Mouse (Mus musculus) liver, embryonic 14.5 days (tissue): ENCODE results near the gene Rex1bd.

ENCODE experiments used
- CTCF ChIP-seq: IDR thresholded peaks from 2 replicates; pipeline ENCODE4 v1.5.1; 2016; ENCODE audit warnings: antibody characterized with exemption, low read depth, control low read depth
- EP300 ChIP-seq: IDR thresholded peaks from 2 replicates; pipeline ENCODE4 v1.6.1; 2016; ENCODE audit warnings: antibody characterized with exemption, low read depth

DNA sequence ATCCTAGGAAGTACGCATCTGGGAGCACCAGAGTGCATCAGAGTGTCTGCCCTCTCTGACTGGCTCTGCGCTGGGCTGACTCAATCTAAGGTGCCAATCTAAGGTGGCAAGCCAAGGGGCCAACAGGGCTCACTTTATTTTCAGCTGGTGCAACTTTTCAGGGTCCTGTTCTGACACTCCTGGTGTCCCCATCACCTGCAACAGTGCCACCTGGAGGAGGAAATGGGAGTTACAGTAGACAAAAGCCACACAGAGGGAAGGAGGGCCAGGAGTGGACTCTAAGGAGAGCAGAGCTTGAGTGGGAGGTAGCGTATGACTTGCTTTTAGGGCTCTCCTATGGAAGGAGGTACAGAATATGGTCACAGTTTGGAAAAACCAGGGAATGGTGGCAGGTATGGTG is 1.7 kb downstream of the Rex1bd start:
- TF ChIP-seq CTCF: peak; percentile 95
- no peak for TF ChIP-seq EP300
